Mouse (Mus musculus): ENCODE data around the gene Usp12. TPM values are rescaled to one million over a fixed set of nuclear protein-coding genes. Genes with fewer than 3 reads are reported as not detected.

Gene Usp12
- polyA plus RNA-seq, 1 experiment from 2014 or later, result 23.0 TPM

DNA sequence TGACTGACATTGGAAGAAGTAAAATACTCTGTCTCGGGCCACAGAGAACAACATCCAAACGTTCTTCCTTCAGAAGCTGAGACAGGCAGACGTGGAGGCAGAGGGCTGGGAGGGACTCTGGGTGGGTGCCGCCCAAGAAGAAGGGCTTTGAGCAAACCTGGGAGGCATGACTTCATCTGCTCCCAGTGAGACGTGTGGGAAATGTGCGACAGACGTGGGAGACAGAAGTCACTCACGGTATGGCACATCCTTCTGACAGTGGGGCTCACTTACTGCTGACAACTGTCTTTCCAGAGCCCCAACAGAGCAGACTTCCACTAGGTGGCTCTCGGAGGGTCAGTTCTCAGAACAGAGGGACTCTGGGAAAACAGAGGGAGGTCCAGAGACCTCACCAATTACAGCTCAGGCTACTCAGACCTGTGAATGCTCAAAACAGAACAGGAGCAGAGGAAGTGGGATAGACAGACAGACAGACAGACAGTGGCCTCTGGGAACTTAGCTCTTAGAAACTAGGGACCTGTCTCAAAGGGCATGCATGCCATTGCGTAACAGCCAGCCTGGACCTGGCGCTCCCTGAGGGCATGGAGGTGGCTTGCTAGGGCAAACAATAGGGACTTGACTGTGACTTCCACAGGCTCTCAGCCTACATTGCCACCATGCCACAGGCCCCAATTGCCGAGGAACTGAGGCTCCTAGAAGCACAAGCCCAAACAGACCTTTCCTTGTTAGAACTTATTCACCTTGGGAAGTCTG, 60.7 kb downstream of the Usp12 start:
- H3K27ac ChIP-seq (ENCODE audit: low read length), result no peak overlapping the region
- H3K9me3 ChIP-seq (ENCODE audit: low read length), result no peaks in the 10 kb centered on the region
- peaks cover 41% of the 10 kb centered on the region for H3K36me3 ChIP-seq (ENCODE audit: insufficient read depth, low read length)
- no peaks in the 10 kb centered on the region for H3K4me1 ChIP-seq (ENCODE audit: insufficient read depth, low read length)
- H3K4me2 ChIP-seq (replicated peaks; ENCODE audit: low read depth, low read length), result no peak overlapping the region
- ATAC-seq (ENCODE audit: low FRiP score, low TSS enrichment), result 0 out of 2 replicates have a peak, but pooled peaks have one; percentile 23
- H3K4me3 ChIP-seq (ENCODE audit: low read length), result no peak overlapping the region
- no peaks in the 10 kb centered on the region for H3K27me3 ChIP-seq (ENCODE audit: insufficient read depth, low read length)
- H3K9ac ChIP-seq (replicated peaks; ENCODE audit: low read length), result no peak overlapping the region
- WGBS, result 79% methylated on average over 12 of the region's 12 CpGs

DNA sequence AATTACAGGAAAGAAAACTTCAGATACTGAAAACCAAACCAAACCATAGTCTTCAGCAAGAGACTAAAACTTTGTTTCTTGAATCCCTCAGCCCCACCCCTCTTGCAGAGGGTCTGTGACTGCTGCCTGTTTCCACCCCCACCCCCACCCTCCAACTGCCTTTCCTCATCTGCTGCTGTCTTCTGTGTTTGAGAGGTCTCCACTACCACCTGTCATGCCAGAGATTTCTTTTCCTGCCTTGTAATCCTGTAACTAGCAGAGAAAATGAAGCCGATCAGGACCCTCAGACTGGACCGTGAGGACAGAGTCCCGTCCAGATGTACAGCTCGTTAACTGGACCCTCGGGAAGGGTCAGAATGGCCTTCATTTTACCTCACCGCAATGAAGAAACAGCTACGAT, 61.4 kb downstream of the Usp12 start:
- Histone ChIP-seq H3K27ac (ENCODE audit: low read length) (no peak overlapping the region), H3K9me3 (ENCODE audit: low read length) (no peaks in the 10 kb centered on the region), H3K4me2 (replicated peaks; ENCODE audit: low read depth, low read length) (no peak overlapping the region), H3K4me1 (ENCODE audit: insufficient read depth, low read length) (no peaks in the 10 kb centered on the region), H3K27me3 (ENCODE audit: insufficient read depth, low read length) (no peaks in the 10 kb centered on the region), H3K9ac (replicated peaks; ENCODE audit: low read length) (no peak overlapping the region), H3K4me3 (ENCODE audit: low read length) (no peak overlapping the region), H3K36me3 (ENCODE audit: insufficient read depth, low read length) (peaks cover 36% of the 10 kb centered on the region)
- no peak for ATAC-seq (ENCODE audit: low FRiP score, low TSS enrichment)
- WGBS, result 78% methylated on average over 7 of the region's 7 CpGs

DNA sequence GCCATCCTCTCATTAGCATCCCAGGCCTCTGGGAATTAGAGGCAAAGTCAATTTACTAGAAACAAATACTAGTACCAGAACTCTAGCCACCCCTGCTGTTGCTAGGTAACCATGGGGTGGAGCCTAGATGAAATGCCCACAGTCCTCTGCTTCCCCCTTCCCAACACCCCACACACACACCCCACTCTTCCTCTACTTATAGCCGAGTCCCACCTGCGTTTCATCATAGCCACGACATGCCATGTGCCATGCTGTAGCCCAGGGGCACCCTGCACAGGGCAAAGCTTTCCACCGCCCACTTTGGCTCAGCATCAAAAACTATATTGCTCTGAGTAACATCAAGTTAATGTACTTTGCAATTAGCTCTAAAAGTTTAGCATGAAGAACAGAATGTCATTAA, 67.8 kb downstream of the Usp12 start:
- Histone ChIP-seq H3K9ac (replicated peaks; ENCODE audit: low read length) (no peak overlapping the region), H3K4me3 (ENCODE audit: low read length) (no peak overlapping the region), H3K27me3 (ENCODE audit: insufficient read depth, low read length) (no peaks in the 10 kb centered on the region), H3K4me1 (ENCODE audit: insufficient read depth, low read length) (peaks cover 6% of the 10 kb centered on the region; the same call in 1 of the 2 replicates), H3K9me3 (ENCODE audit: low read length) (peaks cover 4% of the 10 kb centered on the region; the same call in 1 of the 2 replicates), H3K27ac (ENCODE audit: low read length) (no peak overlapping the region), H3K36me3 (ENCODE audit: insufficient read depth, low read length) (no peaks in the 10 kb centered on the region), H3K4me2 (replicated peaks; ENCODE audit: low read depth, low read length) (no peak overlapping the region)
- 85% methylated on average over 4 of the region's 4 CpGs for WGBS
- no peak for ATAC-seq (ENCODE audit: low FRiP score, low TSS enrichment)

DNA sequence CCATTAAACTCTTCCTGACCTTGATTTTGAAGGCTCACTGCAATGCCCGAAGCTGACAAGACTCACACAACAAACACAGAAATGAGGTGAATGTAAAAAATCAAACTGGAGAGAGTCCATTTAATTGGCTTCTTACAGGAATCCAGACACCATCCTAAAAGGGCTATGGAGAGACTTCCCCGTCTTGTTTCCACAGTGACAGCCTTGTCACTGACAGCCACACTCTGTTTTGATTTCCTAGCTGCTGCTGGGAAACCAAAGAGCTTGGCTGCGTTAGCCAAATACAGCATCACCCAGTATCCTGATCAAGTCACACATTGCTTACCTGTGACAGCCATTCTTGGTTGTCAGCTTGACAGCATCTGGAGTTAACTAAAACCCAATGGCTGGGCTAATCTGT, 69.8 kb downstream of the Usp12 start:
- Histone ChIP-seq H3K9ac (replicated peaks; ENCODE audit: low read length) (no peak overlapping the region), H3K4me1 (ENCODE audit: insufficient read depth, low read length) (peaks cover 9% of the 10 kb centered on the region; the same call in 1 of the 2 replicates), H3K27ac (ENCODE audit: low read length) (no peak overlapping the region), H3K36me3 (ENCODE audit: insufficient read depth, low read length) (no peaks in the 10 kb centered on the region), H3K4me3 (ENCODE audit: low read length) (no peak overlapping the region), H3K4me2 (replicated peaks; ENCODE audit: low read depth, low read length) (no peak overlapping the region), H3K27me3 (ENCODE audit: insufficient read depth, low read length) (no peaks in the 10 kb centered on the region), H3K9me3 (ENCODE audit: low read length) (peaks cover 4% of the 10 kb centered on the region; the same call in 1 of the 2 replicates)
- WGBS, result 60% methylated on average over 3 of the region's 3 CpGs
- no peak for ATAC-seq (ENCODE audit: low FRiP score, low TSS enrichment)

DNA sequence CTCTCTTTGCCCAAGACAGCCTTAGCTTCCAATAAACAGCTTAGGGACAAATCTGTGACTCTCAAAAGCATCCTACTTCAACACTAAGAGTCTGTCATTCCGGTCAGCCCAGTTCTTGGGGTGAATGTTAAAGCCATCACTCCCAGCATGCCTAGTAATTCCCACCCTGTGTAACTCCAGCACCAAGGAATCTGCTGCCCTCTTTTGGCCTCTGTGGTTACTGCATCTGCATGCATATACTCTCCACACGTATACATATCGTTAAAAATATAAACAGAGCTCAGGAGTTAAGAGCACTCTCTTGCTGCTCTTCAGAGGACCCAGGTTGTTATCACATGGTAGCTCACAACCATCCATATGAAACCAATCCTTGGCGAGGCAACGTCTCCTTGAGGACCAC, 71.4 kb downstream of the Usp12 start:
- Histone ChIP-seq H3K4me3 (ENCODE audit: low read length) (no peak overlapping the region), H3K27me3 (ENCODE audit: insufficient read depth, low read length) (no peaks in the 10 kb centered on the region), H3K27ac (ENCODE audit: low read length) (no peak overlapping the region), H3K36me3 (ENCODE audit: insufficient read depth, low read length) (no peaks in the 10 kb centered on the region), H3K4me1 (ENCODE audit: insufficient read depth, low read length) (peaks cover 9% of the 10 kb centered on the region; the same call in 1 of the 2 replicates), H3K4me2 (replicated peaks; ENCODE audit: low read depth, low read length) (no peak overlapping the region), H3K9me3 (ENCODE audit: low read length) (peaks cover 9% of the 10 kb centered on the region; the same call in 1 of the 2 replicates), H3K9ac (replicated peaks; ENCODE audit: low read length) (no peak overlapping the region)
- ATAC-seq (ENCODE audit: low FRiP score, low TSS enrichment), result no peak
- 92% methylated on average over 5 of the region's 5 CpGs for WGBS

DNA sequence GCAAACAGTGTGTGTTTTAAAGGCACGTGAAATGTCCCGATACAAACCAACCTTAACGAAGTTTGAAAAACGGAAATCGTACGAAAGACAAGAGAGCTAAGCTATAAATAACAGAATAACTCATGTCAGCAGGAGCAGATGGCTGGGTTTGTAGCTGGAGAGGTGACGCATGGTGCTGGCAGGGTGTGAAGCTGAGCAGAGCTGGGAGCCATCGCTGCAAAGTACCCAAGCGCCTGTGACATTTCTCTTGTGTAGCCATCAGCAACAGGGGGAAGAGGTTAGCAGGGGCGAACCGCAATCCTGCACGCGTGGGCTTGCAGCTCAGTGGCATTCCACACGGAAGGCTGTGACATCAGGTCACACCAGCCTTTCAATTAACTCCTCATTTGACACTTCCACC, 72.6 kb downstream of the Usp12 start:
- Histone ChIP-seq H3K27ac (ENCODE audit: low read length) (no peak overlapping the region), H3K27me3 (ENCODE audit: insufficient read depth, low read length) (no peaks in the 10 kb centered on the region), H3K9me3 (ENCODE audit: low read length) (peaks cover 9% of the 10 kb centered on the region; the same call in 1 of the 2 replicates), H3K4me3 (ENCODE audit: low read length) (no peak overlapping the region), H3K36me3 (ENCODE audit: insufficient read depth, low read length) (no peaks in the 10 kb centered on the region), H3K9ac (replicated peaks; ENCODE audit: low read length) (no peak overlapping the region), H3K4me1 (ENCODE audit: insufficient read depth, low read length) (peaks cover 9% of the 10 kb centered on the region; the same call in 1 of the 2 replicates), H3K4me2 (replicated peaks; ENCODE audit: low read depth, low read length) (no peak overlapping the region; the same call in 1 of the 2 replicates)
- ATAC-seq (ENCODE audit: low FRiP score, low TSS enrichment), result no peak
- WGBS, result 22% methylated on average over 14 of the region's 14 CpGs

DNA sequence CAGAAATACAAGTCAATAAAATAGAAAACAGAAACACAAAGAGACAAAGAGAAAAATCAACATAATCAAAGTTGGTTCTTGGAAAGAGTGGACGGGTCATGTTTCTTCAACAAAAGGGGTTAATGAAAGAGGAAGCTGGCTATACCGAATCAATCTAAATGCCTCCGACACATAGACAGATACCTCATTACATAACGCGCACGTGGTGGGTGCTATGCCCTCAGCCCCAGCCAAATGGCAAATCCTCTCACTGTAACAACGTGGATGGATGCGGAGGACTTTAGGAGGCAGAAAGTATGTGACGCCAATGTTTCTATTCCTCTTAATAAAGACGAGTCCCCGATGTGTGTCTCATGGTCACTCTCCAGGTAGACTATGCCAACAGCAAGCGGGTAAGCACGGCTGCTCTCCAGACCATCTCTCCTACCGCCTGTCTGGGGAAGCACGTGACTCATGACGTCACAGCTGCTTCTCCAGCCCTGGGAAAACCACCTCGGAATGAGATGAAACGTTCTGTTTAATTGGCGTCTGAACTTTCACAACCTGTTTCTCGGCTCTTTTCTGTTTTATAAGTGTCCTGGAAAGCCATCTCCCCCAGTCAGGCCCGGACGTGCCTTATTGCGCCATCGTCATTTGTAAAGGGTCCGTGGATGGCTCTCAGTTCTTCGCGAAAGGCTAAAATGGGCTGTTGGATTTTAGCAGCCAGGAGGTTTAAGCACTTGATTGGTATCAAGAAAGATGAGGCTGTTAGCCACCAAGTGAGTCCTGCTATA, 75.0 kb downstream of the Usp12 start:
- WGBS, result 79% methylated on average over 27 of the region's 27 CpGs
- no peak overlapping the region for H3K4me2 ChIP-seq (replicated peaks; ENCODE audit: low read depth, low read length)

DNA sequence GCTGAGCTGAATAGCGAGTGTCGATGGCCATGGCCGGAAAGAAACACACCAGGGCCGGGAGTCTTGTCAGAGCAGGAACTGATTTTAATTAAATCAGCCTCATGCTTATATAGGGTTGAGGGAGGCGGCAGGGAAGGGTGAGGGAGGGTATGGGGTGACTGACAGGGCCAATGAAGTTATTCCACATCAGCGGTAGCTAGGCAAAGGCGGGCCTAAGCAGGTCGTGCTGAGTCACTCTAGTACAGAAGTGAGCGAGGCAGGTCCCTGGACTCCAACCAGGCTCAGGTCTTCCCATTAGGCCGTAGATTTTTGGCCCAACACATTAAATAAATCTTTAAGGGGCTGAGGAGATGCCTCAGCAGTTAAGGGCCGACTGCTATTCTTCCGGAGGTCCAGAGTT, 81.0 kb downstream of the Usp12 start:
- Histone ChIP-seq H3K9me3 (ENCODE audit: low read length) (peaks cover under 1% of the 10 kb centered on the region; the same call in 1 of the 2 replicates), H3K27ac (ENCODE audit: low read length) (no peak overlapping the region), H3K4me2 (replicated peaks; ENCODE audit: low read depth, low read length) (no peak overlapping the region), H3K9ac (replicated peaks; ENCODE audit: low read length) (no peak overlapping the region), H3K27me3 (ENCODE audit: insufficient read depth, low read length) (no peaks in the 10 kb centered on the region), H3K36me3 (ENCODE audit: insufficient read depth, low read length) (no peaks in the 10 kb centered on the region), H3K4me1 (ENCODE audit: insufficient read depth, low read length) (no peaks in the 10 kb centered on the region), H3K4me3 (ENCODE audit: low read length) (no peak overlapping the region)
- 0 out of 2 replicates have a peak, but pooled peaks have one; percentile 12 for ATAC-seq (ENCODE audit: low FRiP score, low TSS enrichment)
- 88% methylated on average over 12 of the region's 12 CpGs for WGBS

More for the DNA sequence above, 75.0 kb downstream of the Usp12 start:
- Histone ChIP-seq H3K36me3 (ENCODE audit: insufficient read depth, low read length) (no peaks in the 10 kb centered on the region), H3K4me3 (ENCODE audit: low read length) (no peak overlapping the region), H3K9me3 (ENCODE audit: low read length) (peaks cover 9% of the 10 kb centered on the region; the same call in 1 of the 2 replicates), H3K27ac (ENCODE audit: low read length) (no peak overlapping the region), H3K27me3 (ENCODE audit: insufficient read depth, low read length) (no peaks in the 10 kb centered on the region), H3K4me1 (ENCODE audit: insufficient read depth, low read length) (peaks cover 9% of the 10 kb centered on the region; the same call in 1 of the 2 replicates), H3K9ac (replicated peaks; ENCODE audit: low read length) (no peak overlapping the region)
- ATAC-seq (ENCODE audit: low FRiP score, low TSS enrichment), result no peak

DNA sequence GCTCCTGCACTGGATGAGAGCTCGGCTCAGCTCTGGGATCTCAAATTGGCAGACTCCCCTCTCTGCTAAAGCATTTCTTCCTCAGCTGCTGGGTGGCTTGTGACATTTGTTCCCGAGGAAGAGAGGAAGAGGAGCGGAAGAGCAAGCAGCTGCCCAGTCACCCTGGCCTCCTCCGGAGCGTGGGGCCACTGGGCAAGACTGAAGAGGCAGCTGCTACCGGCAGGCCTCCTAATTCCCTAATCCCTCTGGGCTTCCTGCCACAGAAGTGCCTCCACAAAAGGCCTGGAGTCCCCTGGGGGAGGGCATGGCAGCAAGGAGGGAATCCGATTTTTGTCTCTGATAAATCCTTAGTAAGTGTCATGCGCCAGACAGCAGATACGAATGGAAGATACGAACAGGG, 81.7 kb downstream of the Usp12 start:
- Histone ChIP-seq H3K27ac (ENCODE audit: low read length) (no peak overlapping the region), H3K4me2 (replicated peaks; ENCODE audit: low read depth, low read length) (peak overlapping the region; percentile 31), H3K36me3 (ENCODE audit: insufficient read depth, low read length) (no peaks in the 10 kb centered on the region), H3K9ac (replicated peaks; ENCODE audit: low read length) (0 out of 2 replicates have a peak overlapping the region, but pooled peaks have one; percentile 22), H3K9me3 (ENCODE audit: low read length) (no peaks in the 10 kb centered on the region; the same call in 1 of the 2 replicates), H3K4me3 (ENCODE audit: low read length) (no peak overlapping the region), H3K4me1 (ENCODE audit: insufficient read depth, low read length) (no peaks in the 10 kb centered on the region), H3K27me3 (ENCODE audit: insufficient read depth, low read length) (no peaks in the 10 kb centered on the region)
- 58% methylated on average over 10 of the region's 10 CpGs for WGBS
- ATAC-seq (ENCODE audit: low FRiP score, low TSS enrichment), result no peak
